Mouse (Mus musculus): ENCODE measurements around the gene Nebl. TPM values are rescaled to one million over a fixed set of nuclear protein-coding genes. Genes with fewer than 3 reads are reported as not detected.

The Nebl gene
- polyA plus RNA-seq, 1 experiment from 2014 or later, result 0.41 TPM

GRCm38 (mm10) chr2:17405899-17406531, 325.2 kb downstream of the Nebl start:
- WGBS (ENCODE audit: insufficient replicate concordance), result 45% methylated on average over 4 of the region's 4 CpGs

DNA sequence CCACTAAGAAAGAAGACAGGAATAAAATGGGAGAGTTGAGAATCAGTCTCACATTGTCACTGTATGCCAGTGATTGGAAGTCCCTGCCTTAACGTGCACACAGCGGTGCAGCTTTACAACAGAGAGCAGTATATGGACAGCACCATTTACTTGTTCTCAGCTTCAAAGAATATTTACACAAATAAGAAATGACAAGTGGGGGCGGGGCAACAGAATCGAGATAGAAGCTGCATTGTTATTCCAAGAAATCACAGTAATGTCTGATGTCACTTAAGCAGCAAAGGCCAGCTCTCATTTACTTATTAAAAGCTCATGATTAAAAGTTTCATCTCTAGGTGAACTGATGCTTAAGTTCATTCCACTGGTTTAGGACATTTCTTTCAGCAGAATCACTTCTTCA, 328.8 kb downstream of the Nebl start:
- no peak overlapping the region for H3K9ac ChIP-seq
- no peaks in the 10 kb centered on the region for H3K27me3 ChIP-seq (replicated peaks)
- no peaks in the 10 kb centered on the region for H3K4me1 ChIP-seq
- no peaks in the 10 kb centered on the region for H3K9me3 ChIP-seq (replicated peaks)
- no peak overlapping the region for H3K4me3 ChIP-seq
- no peaks in the 10 kb centered on the region for H3K36me3 ChIP-seq
- no peak overlapping the region for H3K4me2 ChIP-seq
- no peak for ATAC-seq
- 65% methylated on average over 4 of the region's 4 CpGs for WGBS (ENCODE audit: insufficient replicate concordance)
- H3K27ac ChIP-seq, result no peak overlapping the region

More at GRCm38 (mm10) chr2:17405899-17406531, 325.2 kb downstream of the Nebl start:
- Histone ChIP-seq H3K9me3 (replicated peaks) (no peaks in the 10 kb centered on the region), H3K36me3 (no peaks in the 10 kb centered on the region), H3K4me3 (no peak overlapping the region), H3K27ac (no peak overlapping the region), H3K9ac (no peak overlapping the region), H3K4me1 (no peaks in the 10 kb centered on the region), H3K4me2 (no peak overlapping the region), H3K27me3 (replicated peaks) (no peaks in the 10 kb centered on the region)
- no peak for ATAC-seq

DNA sequence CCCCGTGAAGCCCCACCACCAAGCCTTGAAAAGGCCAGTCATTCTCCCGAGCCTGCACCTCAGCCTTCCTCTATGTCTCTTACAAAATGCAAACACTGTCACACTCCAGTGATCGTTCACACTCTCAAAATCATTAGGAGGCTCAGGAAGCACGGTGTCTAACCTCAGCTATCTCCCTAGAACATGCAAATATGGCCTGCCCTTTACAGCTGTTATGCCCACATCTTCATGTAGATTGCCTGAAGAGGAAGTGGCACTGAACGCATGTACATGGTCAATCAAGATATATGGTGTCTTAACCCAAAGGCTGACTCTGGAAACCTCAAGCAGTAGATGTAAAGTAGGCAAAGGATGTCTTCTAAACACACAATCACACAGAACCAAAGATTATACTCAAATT, 335.0 kb downstream of the Nebl start:
- ATAC-seq, result no peak
- H3K4me2 ChIP-seq, result no peak overlapping the region
- H3K27me3 ChIP-seq (replicated peaks), result no peaks in the 10 kb centered on the region
- H3K9ac ChIP-seq, result no peak overlapping the region
- H3K27ac ChIP-seq, result no peak overlapping the region
- no peaks in the 10 kb centered on the region for H3K4me1 ChIP-seq
- WGBS (ENCODE audit: insufficient replicate concordance), result 42% methylated on average over 5 of the region's 5 CpGs
- no peaks in the 10 kb centered on the region for H3K9me3 ChIP-seq (replicated peaks)
- no peaks in the 10 kb centered on the region for H3K36me3 ChIP-seq
- H3K4me3 ChIP-seq, result no peak overlapping the region

- no peaks in the 10 kb centered on the region for H3K4me1 ChIP-seq
- 69% methylated on average over 5 of the region's 5 CpGs for WGBS (ENCODE audit: insufficient replicate concordance)
- no peaks in the 10 kb centered on the region for H3K9me3 ChIP-seq (replicated peaks)
- no peak overlapping the region for H3K4me3 ChIP-seq
- H3K27ac ChIP-seq, result no peak overlapping the region
- H3K9ac ChIP-seq, result no peak overlapping the region
- no peaks in the 10 kb centered on the region for H3K36me3 ChIP-seq
- no peak overlapping the region for H3K4me2 ChIP-seq
- no peaks in the 10 kb centered on the region for H3K27me3 ChIP-seq (replicated peaks)
- no peak for ATAC-seq
Observed at GRCm38 (mm10) chr2:17391389-17391788, 339.9 kb downstream of the Nebl start.

- no peaks in the 10 kb centered on the region for H3K27me3 ChIP-seq (replicated peaks)
Observed at GRCm38 (mm10) chr2:17390513-17391200, 340.6 kb downstream of the Nebl start.

DNA sequence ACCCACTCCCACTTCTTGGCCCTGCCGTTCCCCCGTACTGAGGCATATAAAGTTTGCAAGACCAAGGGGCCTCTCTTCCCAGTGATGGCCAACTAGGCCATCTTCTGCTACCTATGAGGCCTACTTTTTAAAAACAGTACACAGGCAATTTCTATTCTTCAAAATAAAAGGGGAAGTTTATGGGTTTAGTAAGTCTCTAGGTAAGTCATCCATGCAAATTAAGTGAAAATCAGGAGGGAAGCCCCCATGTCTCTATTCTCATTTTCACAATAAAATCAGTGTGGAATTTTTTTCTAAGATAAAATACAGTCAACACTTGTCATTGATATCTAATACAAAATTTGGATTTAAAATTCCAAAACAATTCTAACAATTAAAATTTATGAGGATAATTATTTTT, 341.4 kb downstream of the Nebl start:
- H3K4me1 ChIP-seq, result no peaks in the 10 kb centered on the region
- no peak for ATAC-seq
- no peaks in the 10 kb centered on the region for H3K9me3 ChIP-seq (replicated peaks)
- H3K4me2 ChIP-seq, result no peak overlapping the region
- WGBS (ENCODE audit: insufficient replicate concordance), result 85% methylated on average over 2 of the region's 2 CpGs
- H3K36me3 ChIP-seq, result no peaks in the 10 kb centered on the region
- no peak overlapping the region for H3K9ac ChIP-seq
- H3K4me3 ChIP-seq, result no peak overlapping the region
- H3K27ac ChIP-seq, result no peak overlapping the region
- H3K27me3 ChIP-seq (replicated peaks), result no peaks in the 10 kb centered on the region

More at GRCm38 (mm10) chr2:17390513-17391200, 340.6 kb downstream of the Nebl start:
- Histone ChIP-seq H3K4me3 (no peak overlapping the region), H3K27ac (no peak overlapping the region), H3K4me1 (no peaks in the 10 kb centered on the region), H3K9ac (no peak overlapping the region), H3K9me3 (replicated peaks) (no peaks in the 10 kb centered on the region), H3K36me3 (no peaks in the 10 kb centered on the region), H3K4me2 (no peak overlapping the region)
- no peak for ATAC-seq
- 69% methylated on average over 7 of the region's 7 CpGs for WGBS (ENCODE audit: insufficient replicate concordance)

GRCm38 (mm10) chr2:17389379-17389778, 341.9 kb downstream of the Nebl start:
- H3K4me2 ChIP-seq, result no peak overlapping the region
- no peaks in the 10 kb centered on the region for H3K36me3 ChIP-seq
- WGBS (ENCODE audit: insufficient replicate concordance), result 75% methylated on average over 4 of the region's 4 CpGs
- H3K27ac ChIP-seq, result no peak overlapping the region
- no peak overlapping the region for H3K4me3 ChIP-seq
- H3K27me3 ChIP-seq (replicated peaks), result no peaks in the 10 kb centered on the region
- no peak for ATAC-seq
- no peaks in the 10 kb centered on the region for H3K9me3 ChIP-seq (replicated peaks)
- H3K9ac ChIP-seq, result no peak overlapping the region
- no peaks in the 10 kb centered on the region for H3K4me1 ChIP-seq

- H3K4me1 ChIP-seq, result no peaks in the 10 kb centered on the region
- no peak overlapping the region for H3K27ac ChIP-seq
- no peaks in the 10 kb centered on the region for H3K36me3 ChIP-seq
- H3K9ac ChIP-seq, result no peak overlapping the region
- H3K27me3 ChIP-seq (replicated peaks), result no peaks in the 10 kb centered on the region
- WGBS (ENCODE audit: insufficient replicate concordance), result 87% methylated on average over 1 of the region's 1 CpGs
- H3K4me2 ChIP-seq, result no peak overlapping the region
- H3K4me3 ChIP-seq, result no peak overlapping the region
- H3K9me3 ChIP-seq (replicated peaks), result no peaks in the 10 kb centered on the region
- ATAC-seq, result no peak
Observed at GRCm38 (mm10) chr2:17382227-17382626, 349.0 kb downstream of the Nebl start.

DNA sequence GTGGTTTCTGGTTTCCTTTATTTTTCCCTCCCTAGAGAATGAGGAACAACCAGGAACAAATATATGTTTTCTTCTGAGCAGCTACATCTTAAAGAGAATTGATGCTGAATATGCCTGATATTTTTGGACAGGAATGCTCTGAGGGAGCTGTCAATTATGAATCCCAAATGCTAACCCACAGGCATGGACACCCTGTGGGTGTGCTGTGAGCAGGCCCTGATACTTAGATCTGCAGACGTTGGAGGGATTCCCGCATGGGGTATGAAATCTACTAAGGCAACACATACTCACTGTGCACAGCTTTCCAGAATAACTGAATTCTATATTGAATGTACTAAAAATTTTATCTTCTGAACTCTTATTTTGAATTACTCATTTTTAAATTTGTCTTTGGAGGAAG, 355.3 kb downstream of the Nebl start:
- H3K27me3 ChIP-seq (replicated peaks), result no peaks in the 10 kb centered on the region
- 63% methylated on average over 2 of the region's 2 CpGs for WGBS (ENCODE audit: insufficient replicate concordance)
- ATAC-seq, result no peak
- no peaks in the 10 kb centered on the region for H3K9me3 ChIP-seq (replicated peaks)
- H3K27ac ChIP-seq, result no peak overlapping the region
- H3K4me1 ChIP-seq, result no peaks in the 10 kb centered on the region
- no peak overlapping the region for H3K4me3 ChIP-seq
- no peak overlapping the region for H3K9ac ChIP-seq
- H3K4me2 ChIP-seq, result no peak overlapping the region
- no peaks in the 10 kb centered on the region for H3K36me3 ChIP-seq

DNA sequence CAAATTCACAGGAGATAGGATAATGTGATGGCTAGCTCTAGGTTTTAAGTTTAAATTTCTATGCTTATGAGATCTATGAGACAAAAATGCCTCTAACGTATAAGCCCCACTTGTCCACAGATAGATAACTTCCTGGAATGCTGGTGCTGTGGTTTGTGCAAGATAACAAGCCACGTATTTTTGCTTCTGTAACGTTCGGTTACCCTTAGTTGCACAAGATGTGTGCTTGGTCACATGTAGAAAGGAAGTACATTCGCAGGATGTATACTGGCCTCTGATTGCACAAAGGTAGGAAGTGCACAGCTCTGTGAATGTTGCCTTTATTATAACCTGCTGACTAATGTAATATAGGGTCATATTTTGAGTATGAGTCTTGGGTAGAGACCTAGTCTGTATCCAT, 365.6 kb downstream of the Nebl start:
- no peaks in the 10 kb centered on the region for H3K36me3 ChIP-seq
- H3K9ac ChIP-seq, result no peak overlapping the region
- no peak overlapping the region for H3K4me3 ChIP-seq
- H3K4me1 ChIP-seq, result peaks cover 26% of the 10 kb centered on the region
- peak overlapping the region; percentile 45; the same call in 1 of the 2 replicates for H3K27ac ChIP-seq
- WGBS (ENCODE audit: insufficient replicate concordance), result 10% methylated on average over 5 of the region's 5 CpGs
- H3K9me3 ChIP-seq (replicated peaks), result no peaks in the 10 kb centered on the region
- 0 out of 2 replicates have a peak overlapping the region, but pooled peaks have one; percentile 8 for H3K4me2 ChIP-seq
- peak; percentile 79 for ATAC-seq
- no peaks in the 10 kb centered on the region for H3K27me3 ChIP-seq (replicated peaks)

DNA sequence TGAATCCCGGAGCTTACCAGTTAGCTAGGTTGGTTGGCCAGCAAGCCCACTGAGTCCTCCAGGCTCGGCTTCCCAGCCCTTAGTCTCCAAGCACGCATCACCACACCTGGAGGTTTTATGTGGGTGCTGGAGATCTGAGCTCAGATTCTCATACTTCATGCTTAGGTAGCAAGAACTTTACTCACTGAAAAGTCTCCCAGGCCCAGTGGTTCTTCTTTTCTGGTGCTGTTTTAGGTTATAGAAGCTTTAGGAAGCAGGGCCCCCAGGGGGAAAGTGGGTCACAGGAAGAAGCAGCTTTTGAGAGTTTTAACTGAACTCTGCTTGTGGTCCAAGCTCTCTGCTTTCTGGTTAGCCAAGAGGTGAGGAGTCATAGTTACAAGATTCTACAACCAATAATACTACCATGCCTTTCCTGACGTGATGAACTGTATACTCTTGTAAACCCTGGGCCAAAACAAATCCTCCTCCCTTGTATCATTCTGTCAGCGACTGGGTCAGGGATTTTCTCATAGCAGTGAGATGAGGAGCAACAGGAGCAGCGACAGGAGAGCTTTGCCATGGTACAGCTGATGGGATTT, 366.2 kb downstream of the Nebl start:
- no peak for ATAC-seq
- WGBS (ENCODE audit: insufficient replicate concordance), result 32% methylated on average over 6 of the region's 6 CpGs

More for the DNA sequence above, 366.2 kb downstream of the Nebl start:
- no peaks in the 10 kb centered on the region for H3K36me3 ChIP-seq
- H3K4me3 ChIP-seq, result no peak overlapping the region
- no peaks in the 10 kb centered on the region for H3K9me3 ChIP-seq (replicated peaks)
- no peaks in the 10 kb centered on the region for H3K27me3 ChIP-seq (replicated peaks)
- H3K27ac ChIP-seq, result peak overlapping the region; percentile 45
- 0 out of 2 replicates have a peak overlapping the region, but pooled peaks have one; percentile 8 for H3K4me2 ChIP-seq
- no peak overlapping the region for H3K9ac ChIP-seq
- peaks cover 26% of the 10 kb centered on the region for H3K4me1 ChIP-seq

Measured in liver, embryonic 12.5 days (tissue).